Mouse (Mus musculus): ENCODE data around the gene Tpi1.
"Not testable (repeated sequence)": the region's sequence is repeated elsewhere in the genome, so short reads cannot be mapped to it uniquely, and the experiment has no call there.

Gene Tpi1

DNA sequence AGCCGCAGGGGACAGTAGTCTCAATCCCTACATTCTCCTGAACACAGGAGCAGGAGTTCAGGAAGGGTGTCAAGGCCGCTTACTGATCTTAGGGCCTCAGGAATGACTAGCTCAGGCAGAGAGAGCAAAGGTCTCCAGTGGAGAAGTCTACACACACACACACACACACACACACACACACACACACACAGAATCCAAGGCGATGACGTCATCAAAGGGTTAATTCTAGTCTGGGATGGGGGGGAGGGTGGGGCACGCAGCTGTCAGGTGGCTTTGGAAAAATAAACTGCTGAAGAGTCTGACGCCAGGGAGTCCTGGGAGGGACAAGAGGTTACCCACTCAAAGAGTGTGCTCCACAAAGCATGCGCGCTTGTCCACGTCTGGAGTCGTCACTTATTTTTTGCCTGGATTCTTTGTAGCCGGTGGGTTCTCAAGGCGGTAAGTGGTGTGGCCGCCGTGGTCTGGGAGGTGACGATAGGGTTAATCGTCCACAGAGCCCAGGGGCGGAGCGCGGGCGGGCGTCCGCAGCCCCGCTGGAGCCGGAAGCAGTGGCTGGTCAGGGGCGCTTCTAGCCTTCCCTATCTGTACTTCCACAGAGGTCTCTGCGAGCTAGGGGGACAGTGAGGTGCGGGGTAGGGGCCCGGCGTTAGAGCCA is 5.6 kb downstream of the Tpi1 start, which contains the start of gene Spsb2:
Gene Spsb2, plus strand, starts transcription at position 304 of the 655 bp plus-strand sequence.
- DNase-seq: peak; percentile 56

GRCm38 (mm10) chr6:124807986-124808357 is 6.1 kb downstream of the Tpi1 start:
- DNase-seq: no peak

GRCm38 (mm10) chr6:124807366-124807765 is 6.7 kb downstream of the Tpi1 start:
- no peak for DNase-seq

GRCm38 (mm10) chr6:124806446-124807140 is 7.5 kb downstream of the Tpi1 start:
- DNase-seq: no peak

GRCm38 (mm10) chr6:124805341-124806321 is 8.5 kb downstream of the Tpi1 start:
- peak; percentile 98 for DNase-seq

DNA sequence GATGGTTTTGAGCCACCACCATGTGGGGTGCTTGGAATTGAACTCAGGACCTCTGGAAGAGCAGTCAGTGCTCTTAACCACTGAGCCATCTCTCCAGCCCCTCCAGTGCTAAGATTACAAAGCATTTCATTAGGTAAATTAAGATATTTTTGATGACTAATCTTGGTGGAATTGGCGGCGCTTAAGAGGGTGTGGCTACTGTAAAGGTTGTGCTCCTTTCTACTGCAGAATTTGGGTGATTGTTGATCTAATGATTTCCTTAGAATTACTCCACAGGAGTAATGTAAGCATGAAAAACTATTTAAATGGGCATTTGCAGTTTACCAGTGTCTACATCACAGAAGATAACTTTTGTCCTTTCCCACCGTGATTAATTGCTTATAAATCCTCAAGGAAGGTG is 9.8 kb downstream of the Tpi1 start:
- DNase-seq: no peak

DNA sequence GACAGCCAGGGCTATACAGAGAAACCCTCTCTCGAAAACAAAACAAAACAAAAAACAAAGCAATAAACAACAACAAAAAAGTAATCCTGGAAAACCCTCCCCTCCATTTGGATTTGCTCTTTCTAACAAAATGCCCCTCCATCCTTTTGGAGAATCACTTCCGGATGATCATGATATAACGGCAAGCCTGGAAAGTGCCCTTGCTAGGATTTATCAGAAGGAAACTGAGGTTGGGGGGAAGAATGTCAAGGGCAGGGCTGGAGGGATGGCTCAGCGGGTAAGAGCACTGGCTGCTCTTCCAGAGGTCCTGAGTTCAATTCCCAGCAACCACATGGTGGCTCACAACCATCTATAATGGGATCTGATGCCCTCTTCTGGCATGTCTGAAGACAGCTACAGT is 10.4 kb downstream of the Tpi1 start:
- DNase-seq: not testable (repeated sequence)

- DNase-seq: no peak
Observed at GRCm38 (mm10) chr6:124803061-124803460, 11.0 kb downstream of the Tpi1 start.

- not testable (repeated sequence) for DNase-seq
Observed at GRCm38 (mm10) chr6:124802400-124802799, 11.7 kb downstream of the Tpi1 start.

- DNase-seq: no peak
Observed at GRCm38 (mm10) chr6:124796200-124796599, 17.9 kb downstream of the Tpi1 start.

GRCm38 (mm10) chr6:124795781-124796180 is 18.3 kb downstream of the Tpi1 start:
- no peak for DNase-seq

DNA sequence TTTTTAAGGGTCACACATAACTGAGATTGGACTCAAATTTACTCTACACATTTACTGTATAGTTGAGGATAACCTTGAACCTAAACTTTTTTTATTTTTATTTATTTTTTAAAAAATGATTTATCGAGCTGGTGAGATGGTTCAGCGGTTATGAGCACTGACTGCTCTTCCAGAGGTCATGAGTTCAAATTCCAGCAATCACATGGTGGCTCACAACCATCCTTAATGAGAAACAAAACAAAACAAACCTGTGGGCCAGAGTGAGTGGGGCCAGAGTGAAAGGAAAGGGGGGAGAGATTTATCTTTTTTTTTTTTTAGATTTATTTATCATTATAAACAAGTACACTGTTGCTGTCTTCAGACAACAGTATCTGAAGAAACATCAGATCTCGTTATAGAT is 22.2 kb downstream of the Tpi1 start:
- DNase-seq: no peak

DNA sequence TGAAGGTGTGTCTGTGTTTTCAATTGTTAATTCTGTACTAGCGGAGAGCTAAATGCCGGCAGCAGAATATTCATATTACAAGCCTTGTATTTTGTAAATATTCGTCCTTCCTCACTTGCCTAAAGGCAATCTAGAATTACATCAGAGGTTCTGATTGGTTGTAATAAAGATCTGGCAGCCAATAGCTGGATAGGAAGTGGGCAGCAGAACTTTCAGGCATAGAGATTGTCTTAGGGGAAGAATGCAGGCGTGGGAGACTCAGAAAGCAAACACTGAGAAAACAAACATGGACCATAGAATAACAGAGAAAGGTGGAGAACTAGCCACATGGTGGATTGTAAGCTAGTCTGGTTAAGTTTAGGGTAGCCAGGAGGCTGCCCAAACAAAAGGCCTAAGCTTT is 24.0 kb downstream of the Tpi1 start:
- no peak for DNase-seq

DNA sequence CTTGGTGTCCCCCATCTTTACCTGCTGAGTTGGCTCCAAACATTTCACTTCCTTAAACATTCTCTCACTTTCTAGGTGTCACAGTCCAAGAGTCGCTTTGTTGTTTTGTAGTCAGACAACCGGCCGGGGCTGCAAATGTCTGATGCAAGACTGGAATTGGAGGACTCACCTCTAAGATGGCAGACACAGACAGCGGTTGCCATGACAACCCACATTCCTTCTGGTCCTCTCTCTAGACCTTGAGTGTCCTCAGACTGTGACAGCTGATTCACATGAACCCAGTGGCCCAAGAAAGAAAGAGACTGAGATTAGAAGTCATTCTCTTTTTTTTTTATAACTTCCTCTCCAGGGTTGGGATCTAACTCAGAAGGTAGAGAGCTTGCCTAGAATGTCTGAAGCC is 24.6 kb downstream of the Tpi1 start:
- DNase-seq: no peak

DNA sequence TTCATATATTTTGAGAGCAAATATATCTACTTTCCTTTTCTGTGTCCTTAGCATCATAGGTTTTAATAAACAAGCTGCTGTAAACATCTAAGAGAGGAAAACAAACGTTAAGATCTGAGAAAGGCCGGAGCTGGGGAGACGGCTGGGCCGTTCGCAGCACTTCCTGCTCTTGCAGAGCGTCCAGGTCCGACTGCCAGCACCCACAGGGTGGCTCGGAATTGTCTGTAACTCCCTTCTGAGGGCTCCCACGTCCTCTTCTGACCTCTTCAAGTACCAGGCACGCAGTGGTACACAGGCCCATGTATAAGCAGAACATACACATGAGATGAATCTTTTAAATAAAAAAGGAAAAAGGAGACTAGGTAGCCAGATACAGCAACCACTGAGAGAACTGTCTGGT is 26.4 kb downstream of the Tpi1 start:
- DNase-seq: no peak

GRCm38 (mm10) chr6:124786756-124787420 is 27.2 kb downstream of the Tpi1 start:
- no peak for DNase-seq

- no peak for DNase-seq
Observed at GRCm38 (mm10) chr6:124782436-124782835, 31.7 kb downstream of the Tpi1 start.

GRCm38 (mm10) chr6:124780917-124781316 is 33.2 kb downstream of the Tpi1 start:
- no peak for DNase-seq

- DNase-seq: no peak
Observed at GRCm38 (mm10) chr6:124779984-124780416, 34.1 kb downstream of the Tpi1 start.

GRCm38 (mm10) chr6:124779222-124779983 is 34.7 kb downstream of the Tpi1 start, which contains the start of gene Lrrc23:
Gene Lrrc23, minus strand, starts transcription at chr6:124779727.
- no peak for DNase-seq

DNA sequence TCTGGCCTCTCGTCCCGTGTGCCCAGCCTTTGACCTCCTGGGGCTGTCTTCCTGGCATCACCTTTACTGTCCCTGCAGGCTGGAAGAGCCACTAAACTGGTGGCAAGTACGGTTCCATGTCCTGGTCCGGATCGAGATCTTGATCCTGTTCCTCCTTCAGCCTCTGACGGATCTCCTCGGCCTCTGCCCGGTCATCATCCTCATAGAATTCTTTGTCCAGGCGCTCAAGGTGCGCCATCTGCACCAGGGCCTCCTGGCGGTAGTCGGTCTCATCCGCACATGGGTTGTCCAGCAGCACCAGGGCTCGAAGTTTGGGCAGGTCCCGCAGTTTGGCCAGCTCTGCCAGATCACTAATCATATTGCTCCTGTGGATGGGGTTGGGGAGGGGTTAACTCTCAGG is 43.6 kb downstream of the Tpi1 start:
- DNase-seq: no peak

DNA sequence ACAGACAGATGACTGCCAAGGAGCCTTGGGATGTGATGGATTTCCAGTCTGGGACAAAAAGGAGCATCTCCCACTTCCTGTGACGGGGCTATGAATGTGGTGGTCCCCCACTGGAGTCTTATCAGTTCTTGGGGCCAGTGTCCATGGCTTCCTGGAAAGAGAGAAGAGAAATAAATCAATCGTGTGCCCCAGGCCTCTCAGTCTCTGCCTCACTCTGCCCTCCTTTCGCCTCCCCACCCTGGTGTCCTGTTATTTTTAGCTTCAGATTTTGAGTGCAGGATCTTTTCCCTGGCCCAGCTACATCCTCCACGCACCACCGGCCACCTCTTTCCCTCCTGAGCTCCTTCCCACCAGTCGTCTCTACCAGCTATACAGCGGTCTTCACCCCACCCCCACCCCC is 44.1 kb downstream of the Tpi1 start:
- DNase-seq: no peak

Data from right cerebral cortex, postnatal 14 days (tissue).